Mouse (Mus musculus) liver, embryonic 14.5 days (tissue): ENCODE measurements around the gene Cnga1. TPM values are rescaled to one million over a fixed set of nuclear protein-coding genes. Genes with fewer than 3 reads are reported as not detected.

Source experiments
- ATAC-seq: fragments of 200-750 bp; cut with Nextera tagmentation; 2 replicates; pipeline ENCODE4 v1.8.0; 2017; ENCODE audit warnings: moderate number of reproducible peaks, mild to moderate bottlenecking, moderate library complexity; ENCODE audit not compliant: insufficient read depth
- DNase-seq, 3 experiments: peaks; one replicate each; pipeline ENCODE4 v3.0.0-alpha.2; 2012 to 2013; ENCODE audit warnings: low read depth in 3 of 3, low spot score in 3 of 3
- H3K27ac ChIP-seq: fragments of 300-500 bp; sonication (generic); 2 replicates; pipeline ENCODE4 v1.5.1; 2014; ENCODE audit warnings: moderate library complexity, mild to moderate bottlenecking, control low read depth, inconsistent platforms
- H3K27me3 ChIP-seq: fragments of 300-500 bp; sonication (generic); 2 replicates; pipeline ENCODE4 v1.6.1; 2014; ENCODE audit warnings: mild to moderate bottlenecking, low read length, moderate library complexity; ENCODE audit not compliant: control insufficient read depth, insufficient read depth
- H3K36me3 ChIP-seq: fragments of 300-500 bp; sonication (generic); replicated peaks from 2 replicates; pipeline ENCODE4 v1.6.1; 2014; ENCODE audit warnings: low read depth; ENCODE audit not compliant: control insufficient read depth, insufficient read depth
- H3K4me1 ChIP-seq, 2 experiments: fragments of 200-500 bp in 1 of 2; fragments of 300-500 bp in 1 of 2; sonication (generic) in 1 of 2; replicated peaks; 2 replicates each; pipeline ENCODE4 v1.6.1; 2012 to 2014; ENCODE audit warnings: antibody characterized with exemption in 1 of 2, inconsistent platforms in 1 of 2, low read length in 1 of 2; ENCODE audit not compliant: control insufficient read depth in 2 of 2, insufficient read depth in 2 of 2
- H3K4me2 ChIP-seq: fragments of 300-500 bp; sonication (generic); 2 replicates; pipeline ENCODE4 v1.6.1; 2014; ENCODE audit warnings: low read depth, mild to moderate bottlenecking, control low read depth, moderate library complexity
- H3K4me3 ChIP-seq, 2 experiments: fragments of 200-500 bp in 1 of 2; fragments of 300-500 bp in 1 of 2; sonication (generic) in 1 of 2; 2 replicates each; pipeline ENCODE4 v1.5.1; 2012 to 2014; ENCODE audit warnings: low read depth in 2 of 2, low read length in 2 of 2, mild to moderate bottlenecking in 2 of 2, control low read depth in 1 of 2, inconsistent platforms in 1 of 2, moderate library complexity in 1 of 2; ENCODE audit not compliant: insufficient read depth in 1 of 2
- H3K9ac ChIP-seq: fragments of 300-500 bp; sonication (generic); replicated peaks from 2 replicates; pipeline ENCODE4 v1.6.1; 2014; ENCODE audit warnings: mild to moderate bottlenecking, control low read depth, moderate library complexity
- H3K9me3 ChIP-seq: fragments of 300-500 bp; sonication (generic); 2 replicates; pipeline ENCODE4 v1.6.1; 2016; ENCODE audit warnings: low read length, mixed read lengths; ENCODE audit not compliant: control insufficient read depth
- CTCF ChIP-seq: IDR thresholded peaks from 2 replicates; pipeline ENCODE4 v1.5.1; 2016; ENCODE audit warnings: antibody characterized with exemption, low read depth, control low read depth
- EP300 ChIP-seq: IDR thresholded peaks from 2 replicates; pipeline ENCODE4 v1.6.1; 2016; ENCODE audit warnings: antibody characterized with exemption, low read depth
- WGBS: fragments of 180-500 bp; shearing (Covaris S2); extraction: QIAGEN DNeasy Blood & Tissue Kit; methylation state at CpG from one replicate; pipeline ENCODE4 v1.1.7; 2014; ENCODE audit not compliant: insufficient replicate concordance; 5-methylcytosine and 5-hydroxymethylcytosine counted together
- polyA plus RNA-seq, 2 experiments: library from polyadenylated mRNA; depleted of rRNA in 1 of 2; stranded (reverse) in 1 of 2; unstranded in 1 of 2; fragments of >200 nt; fragmentation: Nextera tagmentation in 1 of 2; extraction: Ambion mirVana in 1 of 2; gene quantifications; 2 replicates each; pipeline versions ENCODE4 v1.2.1 to v1.2.3; 2012 to 2014

Gene Cnga1
- polyA plus RNA-seq, 2 experiments, result not detected

DNA sequence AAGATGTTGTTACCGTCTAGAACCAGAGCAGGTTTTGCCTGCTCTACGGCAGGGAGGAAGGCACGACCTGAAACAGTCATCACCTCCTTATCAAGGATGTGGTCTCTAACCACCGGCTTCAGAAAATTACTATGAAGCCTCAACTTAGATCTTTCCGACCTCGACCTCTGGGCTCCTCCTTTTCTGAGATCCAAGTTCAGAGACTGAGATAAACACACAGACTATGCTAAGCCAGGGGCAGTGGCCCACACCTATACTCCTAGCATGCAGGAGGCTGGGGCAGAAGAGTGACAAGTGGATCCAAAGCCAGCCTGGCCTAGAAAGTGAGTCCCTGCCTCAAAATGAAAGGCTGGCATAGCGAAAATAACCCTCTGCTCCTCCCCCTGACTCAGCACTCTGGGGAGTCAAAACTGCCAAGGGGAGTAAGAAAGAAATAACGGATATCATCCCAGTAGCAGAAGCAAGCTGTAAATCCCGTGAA, 9.2 kb downstream of the Cnga1 start:
- DNase-seq, result no peak
- H3K4me1 ChIP-seq, result peaks cover 0 to 3% of the 10 kb centered on the region in 2 experiments; a peak in 1 of 4 replicates
- no peak overlapping the region for H3K4me3 ChIP-seq
- H3K27me3 ChIP-seq, result no peaks in the 10 kb centered on the region
- no peak overlapping the region for H3K9ac ChIP-seq
- H3K4me2 ChIP-seq, result 0 out of 2 replicates have a peak overlapping the region, but pooled peaks have one; percentile 8
- H3K36me3 ChIP-seq, result no peaks in the 10 kb centered on the region
- no peaks in the 10 kb centered on the region for H3K9me3 ChIP-seq
- 27% methylated on average over 9 of the region's 9 CpGs for WGBS
- ATAC-seq, result no peak
- TF ChIP-seq CTCF (no peak), EP300 (no peak)
- no peak overlapping the region for H3K27ac ChIP-seq

GRCm38 (mm10) chr5:72630026-72630425, 14.0 kb downstream of the Cnga1 start:
- H3K4me3 ChIP-seq, result no peak overlapping the region
- H3K27ac ChIP-seq, result no peak overlapping the region
- H3K4me1 ChIP-seq, result peaks cover 0 to 1% of the 10 kb centered on the region in 2 experiments; a peak in 1 of 4 replicates
- H3K9ac ChIP-seq, result no peak overlapping the region
- 54% methylated on average over 6 of the region's 6 CpGs for WGBS
- no peaks in the 10 kb centered on the region for H3K36me3 ChIP-seq
- H3K4me2 ChIP-seq, result no peak overlapping the region
- DNase-seq (no peak), ATAC-seq (no peak)
- H3K9me3 ChIP-seq, result no peaks in the 10 kb centered on the region
- H3K27me3 ChIP-seq, result no peaks in the 10 kb centered on the region
- TF ChIP-seq EP300 (no peak), CTCF (no peak)

GRCm38 (mm10) chr5:72621022-72621421, 23.1 kb downstream of the Cnga1 start:
- 55% methylated on average over 1 of the region's 1 CpGs for WGBS
- no peaks in the 10 kb centered on the region for H3K36me3 ChIP-seq
- no peaks in the 10 kb centered on the region for H3K27me3 ChIP-seq
- H3K9me3 ChIP-seq, result no peaks in the 10 kb centered on the region
- no peak overlapping the region for H3K27ac ChIP-seq
- TF ChIP-seq EP300, result no peak
- TF ChIP-seq CTCF, result no peak
- DNase-seq (no peak), ATAC-seq (no peak)
- no peaks in the 10 kb centered on the region for H3K4me1 ChIP-seq
- no peak overlapping the region for H3K4me3 ChIP-seq
- no peak overlapping the region for H3K9ac ChIP-seq
- H3K4me2 ChIP-seq, result no peak overlapping the region

DNA sequence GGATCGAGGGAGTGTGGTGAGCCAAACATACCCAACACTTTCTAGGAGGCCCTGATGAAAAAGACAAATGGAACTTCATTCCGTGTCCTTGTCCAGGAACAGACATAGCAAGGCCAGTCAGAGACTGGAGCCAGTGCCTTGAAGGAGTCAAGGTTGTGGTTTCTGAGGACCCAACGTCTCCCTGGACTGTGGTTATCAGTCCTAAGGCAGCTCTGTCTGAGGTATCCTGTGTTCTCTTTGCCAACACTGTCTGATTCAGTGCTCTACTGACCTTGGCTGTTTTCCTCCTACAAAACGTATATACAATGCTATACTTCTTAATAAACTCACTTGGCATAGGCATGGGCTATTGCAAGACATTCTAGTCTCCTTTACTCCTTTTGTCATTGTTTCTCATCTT, 26.7 kb downstream of the Cnga1 start:
- Histone ChIP-seq H3K9me3 (no peaks in the 10 kb centered on the region), H3K4me3 (no peak overlapping the region), H3K9ac (no peak overlapping the region), H3K27me3 (no peaks in the 10 kb centered on the region), H3K4me2 (no peak overlapping the region), H3K27ac (no peak overlapping the region), H3K4me1 (no peaks in the 10 kb centered on the region), H3K36me3 (no peaks in the 10 kb centered on the region)
- ATAC-seq (no peak), DNase-seq (no peak)
- TF ChIP-seq CTCF, result no peak
- TF ChIP-seq EP300, result no peak
- WGBS, result 32% methylated on average over 4 of the region's 4 CpGs

DNA sequence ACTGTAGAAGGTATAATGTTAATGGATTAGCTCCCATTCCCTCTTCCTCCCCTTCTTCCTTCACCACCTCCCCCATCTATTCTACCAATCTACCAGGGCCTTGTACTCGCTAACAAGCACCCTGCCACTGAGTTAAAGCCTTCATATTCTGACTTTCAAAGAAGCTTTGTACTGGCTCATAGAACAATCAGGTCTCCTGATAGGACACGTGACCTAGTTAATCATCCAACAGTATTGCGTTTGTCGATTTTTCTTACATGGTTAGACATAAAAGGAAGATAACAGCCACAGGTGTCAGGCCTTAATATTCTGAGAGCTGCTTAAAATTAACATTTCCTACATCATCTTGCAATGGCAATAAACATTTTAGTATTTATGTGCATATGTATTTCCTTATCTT, 40.9 kb downstream of the Cnga1 start:
- Histone ChIP-seq H3K4me3 (no peak overlapping the region), H3K9me3 (no peaks in the 10 kb centered on the region), H3K27ac (no peak overlapping the region), H3K4me1 (no peaks in the 10 kb centered on the region), H3K36me3 (no peaks in the 10 kb centered on the region), H3K9ac (no peak overlapping the region), H3K4me2 (no peak overlapping the region), H3K27me3 (no peaks in the 10 kb centered on the region)
- TF ChIP-seq CTCF (no peak), EP300 (no peak)
- no peak for DNase-seq
- WGBS, result 72% methylated on average over 4 of the region's 4 CpGs
- ATAC-seq, result no peak

GRCm38 (mm10) chr5:72601006-72601405, 43.1 kb downstream of the Cnga1 start:
- peak; percentile 5 to 20 (median 16) for DNase-seq
- H3K4me3 ChIP-seq, result no peak overlapping the region
- no peaks in the 10 kb centered on the region for H3K4me1 ChIP-seq
- H3K4me2 ChIP-seq, result no peak overlapping the region
- no peak overlapping the region for H3K9ac ChIP-seq
- no peaks in the 10 kb centered on the region for H3K36me3 ChIP-seq
- no peak for TF ChIP-seq EP300
- TF ChIP-seq CTCF, result peak; percentile 64
- 12% methylated on average over 5 of the region's 5 CpGs for WGBS
- H3K27me3 ChIP-seq, result no peaks in the 10 kb centered on the region
- ATAC-seq, result no peak
- H3K27ac ChIP-seq, result no peak overlapping the region
- no peaks in the 10 kb centered on the region for H3K9me3 ChIP-seq
